Mouse (Mus musculus): ENCODE measurements around the gene Mylk4. TPM values are rescaled to one million over a fixed set of nuclear protein-coding genes. Genes with fewer than 3 reads are reported as not detected.

The Mylk4 gene
- polyA plus RNA-seq, 1 experiment from 2014 or later = 0.34 TPM

DNA sequence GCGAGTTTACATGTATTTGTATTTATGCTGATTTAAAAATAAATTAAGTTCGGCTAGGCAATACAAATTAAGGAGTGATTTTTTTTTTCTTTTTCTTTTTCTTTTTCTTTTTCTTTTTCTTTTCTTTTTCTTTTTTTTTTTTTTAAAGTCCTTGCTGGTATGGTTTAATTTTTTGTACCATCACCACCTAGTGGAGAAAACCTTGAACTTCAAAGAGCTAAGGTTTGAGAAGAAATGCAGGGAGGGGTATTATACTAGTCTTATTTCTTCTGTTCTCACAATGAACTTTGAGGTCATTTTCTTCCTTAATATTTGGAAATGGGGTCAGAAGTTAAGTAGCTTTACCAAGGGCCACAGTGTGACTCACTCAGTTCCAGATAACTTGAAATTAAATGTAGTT is 15.4 kb upstream of the Mylk4 start:
- no peaks in the 10 kb centered on the region for H3K36me3 ChIP-seq (ENCODE audit: insufficient read depth, low read length)
- H3K4me1 ChIP-seq (ENCODE audit: insufficient read depth, low read length) = peaks cover 19% of the 10 kb centered on the region
- no peak overlapping the region for H3K9ac ChIP-seq (replicated peaks; ENCODE audit: low read length)
- no peak overlapping the region for H3K27ac ChIP-seq (ENCODE audit: low read length)
- H3K9me3 ChIP-seq (ENCODE audit: low read length) = no peaks in the 10 kb centered on the region
- no peak for ATAC-seq (ENCODE audit: low FRiP score, low TSS enrichment)
- 63% methylated on average over 2 of the region's 2 CpGs for WGBS
- no peak overlapping the region for H3K4me2 ChIP-seq (replicated peaks; ENCODE audit: low read depth, low read length)
- H3K4me3 ChIP-seq (ENCODE audit: low read length) = no peak overlapping the region
- no peaks in the 10 kb centered on the region for H3K27me3 ChIP-seq (ENCODE audit: insufficient read depth, low read length)

DNA sequence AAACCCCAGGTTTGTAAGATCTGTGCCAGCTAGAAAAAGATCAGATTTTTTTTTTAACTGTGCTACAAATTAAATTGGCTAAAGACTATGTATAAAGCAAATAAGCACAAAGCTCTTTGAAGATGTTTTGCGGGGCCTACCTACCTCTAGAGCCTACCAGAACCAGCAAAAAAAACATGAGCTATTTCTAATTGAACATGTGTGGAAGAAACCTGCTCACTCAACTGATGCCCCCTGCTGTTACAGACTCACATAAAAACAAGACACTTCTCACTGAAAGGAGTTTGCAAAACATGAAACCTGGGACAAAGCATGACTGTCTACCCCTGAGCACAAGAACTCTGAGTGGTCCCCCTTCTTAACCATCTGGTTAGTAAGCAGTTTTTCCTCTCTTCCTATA is 13.3 kb upstream of the Mylk4 start:
- Histone ChIP-seq H3K4me3 (ENCODE audit: low read length) (no peak overlapping the region), H3K27ac (ENCODE audit: low read length) (no peak overlapping the region), H3K4me2 (replicated peaks; ENCODE audit: low read depth, low read length) (no peak overlapping the region), H3K36me3 (ENCODE audit: insufficient read depth, low read length) (no peaks in the 10 kb centered on the region), H3K27me3 (ENCODE audit: insufficient read depth, low read length) (no peaks in the 10 kb centered on the region), H3K9ac (replicated peaks; ENCODE audit: low read length) (no peak overlapping the region), H3K9me3 (ENCODE audit: low read length) (no peaks in the 10 kb centered on the region), H3K4me1 (ENCODE audit: insufficient read depth, low read length) (peaks cover 6% of the 10 kb centered on the region)
- 87% methylated on average over 1 of the region's 1 CpGs for WGBS
- no peak for ATAC-seq (ENCODE audit: low FRiP score, low TSS enrichment)

DNA sequence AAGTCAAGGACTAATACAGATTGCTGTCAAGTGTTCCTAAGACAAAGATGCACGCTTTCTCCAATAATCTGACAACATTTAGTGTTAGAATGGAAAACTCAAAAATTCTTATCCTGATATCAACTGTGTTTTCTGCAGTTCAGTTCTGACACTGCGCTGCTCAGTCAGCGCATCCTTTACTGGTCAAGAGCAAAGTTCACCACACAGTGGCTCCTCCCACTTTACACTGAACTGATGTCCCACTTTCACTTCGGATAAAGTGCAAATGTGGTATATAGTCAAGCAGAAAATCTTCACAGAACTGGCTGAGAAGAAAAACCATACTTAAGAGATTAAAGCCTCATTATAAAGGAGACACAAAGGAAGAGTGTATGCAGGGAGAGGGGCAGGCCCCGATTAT is 11.4 kb upstream of the Mylk4 start:
- Histone ChIP-seq H3K4me2 (replicated peaks; ENCODE audit: low read depth, low read length) (no peak overlapping the region), H3K9me3 (ENCODE audit: low read length) (no peaks in the 10 kb centered on the region), H3K4me1 (ENCODE audit: insufficient read depth, low read length) (no peaks in the 10 kb centered on the region), H3K27ac (ENCODE audit: low read length) (no peak overlapping the region), H3K36me3 (ENCODE audit: insufficient read depth, low read length) (no peaks in the 10 kb centered on the region), H3K4me3 (ENCODE audit: low read length) (no peak overlapping the region), H3K27me3 (ENCODE audit: insufficient read depth, low read length) (no peaks in the 10 kb centered on the region), H3K9ac (replicated peaks; ENCODE audit: low read length) (no peak overlapping the region)
- ATAC-seq (ENCODE audit: low FRiP score, low TSS enrichment) = no peak
- WGBS = 87% methylated on average over 5 of the region's 5 CpGs

DNA sequence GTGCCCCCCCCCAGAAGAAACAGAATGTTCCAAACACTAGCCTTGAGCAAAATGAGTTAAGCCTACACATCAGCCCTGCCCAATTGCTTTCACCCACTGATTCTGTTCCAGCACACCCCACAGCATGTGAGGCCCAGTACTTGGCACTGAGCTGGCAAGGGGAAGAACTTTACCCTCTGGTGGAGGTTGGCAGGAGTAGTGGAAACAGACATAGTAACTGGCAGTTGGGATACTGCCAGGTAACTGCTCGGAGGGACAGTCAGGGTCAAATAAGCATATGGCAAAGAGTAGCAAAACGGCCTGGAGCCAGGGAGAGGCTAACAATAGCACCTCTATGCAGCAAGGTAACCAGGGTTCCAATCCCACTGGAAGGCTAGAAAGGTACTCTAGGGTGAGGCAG is 10.9 kb upstream of the Mylk4 start:
- Histone ChIP-seq H3K4me1 (ENCODE audit: insufficient read depth, low read length) (no peaks in the 10 kb centered on the region), H3K27me3 (ENCODE audit: insufficient read depth, low read length) (no peaks in the 10 kb centered on the region), H3K4me3 (ENCODE audit: low read length) (no peak overlapping the region), H3K9me3 (ENCODE audit: low read length) (no peaks in the 10 kb centered on the region), H3K27ac (ENCODE audit: low read length) (no peak overlapping the region), H3K4me2 (replicated peaks; ENCODE audit: low read depth, low read length) (no peak overlapping the region), H3K9ac (replicated peaks; ENCODE audit: low read length) (no peak overlapping the region), H3K36me3 (ENCODE audit: insufficient read depth, low read length) (no peaks in the 10 kb centered on the region)
- ATAC-seq (ENCODE audit: low FRiP score, low TSS enrichment) = no peak
- 76% methylated on average over 2 of the region's 2 CpGs for WGBS

DNA sequence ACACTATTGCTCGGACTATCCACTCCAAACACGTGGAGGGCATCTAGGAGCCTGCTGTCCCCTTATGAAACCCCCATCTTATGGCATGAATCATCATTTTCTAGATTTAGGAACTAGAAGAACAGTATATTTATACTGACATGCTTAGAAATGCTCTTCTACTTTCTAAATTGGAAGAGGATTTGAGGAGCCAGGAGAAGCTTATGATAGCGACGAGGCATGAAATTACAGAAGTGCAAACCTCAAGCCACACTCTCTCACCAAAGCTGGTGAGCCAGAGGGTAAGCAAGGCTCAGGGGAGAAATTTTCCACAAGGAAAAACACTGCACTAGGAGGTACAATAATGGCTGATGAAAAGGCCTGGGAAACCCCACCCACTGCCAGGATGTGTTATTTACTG is 6.0 kb upstream of the Mylk4 start:
- WGBS = 79% methylated on average over 4 of the region's 4 CpGs

DNA sequence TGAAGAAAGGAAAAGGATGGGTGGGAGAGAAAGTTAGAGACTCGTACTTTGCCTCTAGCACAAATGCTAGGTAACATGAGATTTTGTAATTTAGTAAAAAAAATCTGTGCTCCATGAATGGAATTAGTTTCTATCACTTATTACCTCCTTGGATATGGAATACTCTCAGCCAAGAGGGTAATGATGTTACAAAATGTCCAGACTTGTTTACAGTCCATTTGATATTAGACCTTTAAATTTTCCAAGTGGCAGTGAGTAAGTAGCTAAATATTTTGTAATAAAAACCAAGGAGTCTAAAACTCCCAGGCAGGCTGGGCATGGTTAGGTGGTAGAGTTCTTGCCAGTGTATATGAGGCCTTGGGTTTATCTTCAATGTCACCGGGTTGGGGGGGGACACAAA is 3.8 kb upstream of the Mylk4 start:
- 59% methylated on average over 2 of the region's 2 CpGs for WGBS
- no peaks in the 10 kb centered on the region for H3K4me1 ChIP-seq (ENCODE audit: insufficient read depth, low read length)
- no peak for ATAC-seq (ENCODE audit: low FRiP score, low TSS enrichment)

More for the DNA sequence above, 6.0 kb upstream of the Mylk4 start:
- no peak overlapping the region for H3K4me2 ChIP-seq (replicated peaks; ENCODE audit: low read depth, low read length)
- H3K4me1 ChIP-seq (ENCODE audit: insufficient read depth, low read length) = no peaks in the 10 kb centered on the region
- H3K9me3 ChIP-seq (ENCODE audit: low read length) = no peaks in the 10 kb centered on the region
- no peaks in the 10 kb centered on the region for H3K27me3 ChIP-seq (ENCODE audit: insufficient read depth, low read length)
- no peak overlapping the region for H3K9ac ChIP-seq (replicated peaks; ENCODE audit: low read length)
- no peak overlapping the region for H3K27ac ChIP-seq (ENCODE audit: low read length)
- no peaks in the 10 kb centered on the region for H3K36me3 ChIP-seq (ENCODE audit: insufficient read depth, low read length)
- ATAC-seq (ENCODE audit: low FRiP score, low TSS enrichment) = no peak
- H3K4me3 ChIP-seq (ENCODE audit: low read length) = no peak overlapping the region

DNA sequence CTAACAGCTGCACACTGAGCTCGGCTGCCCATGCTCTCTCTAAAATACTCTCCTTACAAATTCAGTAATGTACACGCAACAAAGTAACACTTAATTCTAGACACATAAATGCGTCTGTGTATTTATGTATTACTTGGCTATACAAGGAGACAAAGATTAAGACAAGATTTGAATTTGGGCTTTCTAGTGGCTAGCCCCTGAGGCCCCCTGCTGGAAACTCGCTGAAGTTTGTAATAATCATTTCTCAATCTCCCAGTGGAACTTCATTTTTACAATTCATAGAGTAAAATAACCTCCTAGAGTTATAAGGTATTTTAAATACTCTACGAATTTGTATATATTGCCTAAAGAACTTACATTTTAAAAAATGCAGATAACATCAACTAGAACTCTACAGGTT is 699 bp downstream of the Mylk4 start:
- no peaks in the 10 kb centered on the region for H3K27me3 ChIP-seq (ENCODE audit: insufficient read depth, low read length)
- no peaks in the 10 kb centered on the region for H3K36me3 ChIP-seq (ENCODE audit: insufficient read depth, low read length)
- no peaks in the 10 kb centered on the region for H3K9me3 ChIP-seq (ENCODE audit: low read length)
- no peak overlapping the region for H3K9ac ChIP-seq (replicated peaks; ENCODE audit: low read length)
- H3K4me2 ChIP-seq (replicated peaks; ENCODE audit: low read depth, low read length) = no peak overlapping the region
- H3K4me3 ChIP-seq (ENCODE audit: low read length) = no peak overlapping the region
- H3K27ac ChIP-seq (ENCODE audit: low read length) = no peak overlapping the region
- no peaks in the 10 kb centered on the region for H3K4me1 ChIP-seq (ENCODE audit: insufficient read depth, low read length)
- no peak for ATAC-seq (ENCODE audit: low FRiP score, low TSS enrichment)
- 60% methylated on average over 5 of the region's 5 CpGs for WGBS

More for the DNA sequence above, 3.8 kb upstream of the Mylk4 start:
- H3K27ac ChIP-seq (ENCODE audit: low read length) = no peak overlapping the region
- H3K9ac ChIP-seq (replicated peaks; ENCODE audit: low read length) = no peak overlapping the region
- H3K9me3 ChIP-seq (ENCODE audit: low read length) = no peaks in the 10 kb centered on the region
- H3K4me3 ChIP-seq (ENCODE audit: low read length) = no peak overlapping the region
- no peaks in the 10 kb centered on the region for H3K27me3 ChIP-seq (ENCODE audit: insufficient read depth, low read length)
- no peak overlapping the region for H3K4me2 ChIP-seq (replicated peaks; ENCODE audit: low read depth, low read length)
- no peaks in the 10 kb centered on the region for H3K36me3 ChIP-seq (ENCODE audit: insufficient read depth, low read length)

DNA sequence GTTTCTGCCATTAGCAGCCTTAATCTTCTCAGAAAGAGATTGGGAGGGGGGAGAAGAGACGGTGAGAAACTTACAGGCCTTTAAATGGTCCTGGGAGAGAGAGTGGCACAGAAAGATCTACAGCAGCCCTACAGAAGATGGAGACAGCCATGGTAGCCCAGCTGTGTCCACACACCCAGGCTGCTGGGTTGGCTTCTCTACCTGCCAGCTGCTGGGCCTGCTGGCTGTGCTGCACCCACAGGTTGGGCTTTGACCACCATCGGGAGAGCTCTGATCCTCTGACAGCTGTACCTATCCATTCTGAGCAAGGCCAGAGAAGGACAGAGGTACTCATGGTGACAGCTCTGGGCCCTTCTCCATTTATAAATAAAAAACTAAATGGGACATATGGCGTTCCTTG is 4.9 kb downstream of the Mylk4 start:
- no peaks in the 10 kb centered on the region for H3K36me3 ChIP-seq (ENCODE audit: insufficient read depth, low read length)
- no peak overlapping the region for H3K9ac ChIP-seq (replicated peaks; ENCODE audit: low read length)
- H3K4me2 ChIP-seq (replicated peaks; ENCODE audit: low read depth, low read length) = no peak overlapping the region
- no peaks in the 10 kb centered on the region for H3K9me3 ChIP-seq (ENCODE audit: low read length)
- H3K27me3 ChIP-seq (ENCODE audit: insufficient read depth, low read length) = no peaks in the 10 kb centered on the region
- H3K4me1 ChIP-seq (ENCODE audit: insufficient read depth, low read length) = no peaks in the 10 kb centered on the region
- no peak overlapping the region for H3K27ac ChIP-seq (ENCODE audit: low read length)
- no peak for ATAC-seq (ENCODE audit: low FRiP score, low TSS enrichment)
- H3K4me3 ChIP-seq (ENCODE audit: low read length) = no peak overlapping the region
- 60% methylated on average over 3 of the region's 3 CpGs for WGBS

DNA sequence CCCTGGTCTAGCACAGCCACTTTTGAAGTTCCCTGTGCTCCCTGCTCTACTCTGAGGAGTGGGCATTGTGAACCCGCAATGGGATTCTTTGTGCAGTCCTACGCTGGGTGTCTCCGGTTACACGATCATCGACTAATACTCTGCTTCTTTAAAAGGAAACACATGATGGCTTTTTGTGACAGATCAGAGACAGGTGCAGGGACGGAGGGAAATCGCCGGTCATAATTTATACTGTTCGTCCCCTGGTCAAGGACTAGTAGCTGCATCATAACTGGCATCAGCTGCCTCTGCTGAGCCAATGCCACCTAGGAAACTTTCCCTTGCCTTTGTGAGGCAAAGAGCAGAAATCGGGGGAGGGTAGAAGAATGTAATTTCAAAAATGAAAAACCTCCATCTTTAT is 7.4 kb downstream of the Mylk4 start:
- H3K4me1 ChIP-seq (ENCODE audit: insufficient read depth, low read length) = no peaks in the 10 kb centered on the region
- 80% methylated on average over 10 of the region's 10 CpGs for WGBS
- H3K4me3 ChIP-seq (ENCODE audit: low read length) = no peak overlapping the region
- H3K9me3 ChIP-seq (ENCODE audit: low read length) = no peaks in the 10 kb centered on the region
- no peak for ATAC-seq (ENCODE audit: low FRiP score, low TSS enrichment)
- no peak overlapping the region for H3K9ac ChIP-seq (replicated peaks; ENCODE audit: low read length)
- no peak overlapping the region for H3K27ac ChIP-seq (ENCODE audit: low read length)
- no peak overlapping the region for H3K4me2 ChIP-seq (replicated peaks; ENCODE audit: low read depth, low read length)
- H3K27me3 ChIP-seq (ENCODE audit: insufficient read depth, low read length) = no peaks in the 10 kb centered on the region
- H3K36me3 ChIP-seq (ENCODE audit: insufficient read depth, low read length) = no peaks in the 10 kb centered on the region

DNA sequence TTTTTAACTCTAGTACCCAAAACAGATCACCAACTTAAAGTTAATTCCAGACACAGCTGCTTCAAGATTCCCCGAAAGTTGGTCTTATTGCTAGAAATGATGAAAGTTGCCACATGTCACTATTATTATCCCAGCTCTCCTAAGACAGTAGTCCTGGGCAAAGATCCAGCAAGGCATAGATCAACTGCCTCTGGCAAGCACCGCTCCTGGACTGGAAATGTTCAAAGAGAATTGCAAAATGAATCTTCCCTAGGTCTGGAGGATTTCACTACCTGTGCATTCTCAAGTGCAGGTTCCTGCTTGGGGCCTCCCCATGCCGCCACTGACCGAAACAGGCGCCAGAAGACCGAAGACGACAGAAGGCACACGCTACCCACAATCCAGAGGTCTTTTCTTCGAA is 7.9 kb downstream of the Mylk4 start:
- Histone ChIP-seq H3K4me3 (ENCODE audit: low read length) (no peak overlapping the region), H3K9me3 (ENCODE audit: low read length) (no peaks in the 10 kb centered on the region), H3K27me3 (ENCODE audit: insufficient read depth, low read length) (no peaks in the 10 kb centered on the region), H3K9ac (replicated peaks; ENCODE audit: low read length) (no peak overlapping the region), H3K27ac (ENCODE audit: low read length) (no peak overlapping the region), H3K4me1 (ENCODE audit: insufficient read depth, low read length) (no peaks in the 10 kb centered on the region), H3K36me3 (ENCODE audit: insufficient read depth, low read length) (no peaks in the 10 kb centered on the region), H3K4me2 (replicated peaks; ENCODE audit: low read depth, low read length) (no peak overlapping the region)
- no peak for ATAC-seq (ENCODE audit: low FRiP score, low TSS enrichment)
- WGBS = 90% methylated on average over 9 of the region's 9 CpGs

DNA sequence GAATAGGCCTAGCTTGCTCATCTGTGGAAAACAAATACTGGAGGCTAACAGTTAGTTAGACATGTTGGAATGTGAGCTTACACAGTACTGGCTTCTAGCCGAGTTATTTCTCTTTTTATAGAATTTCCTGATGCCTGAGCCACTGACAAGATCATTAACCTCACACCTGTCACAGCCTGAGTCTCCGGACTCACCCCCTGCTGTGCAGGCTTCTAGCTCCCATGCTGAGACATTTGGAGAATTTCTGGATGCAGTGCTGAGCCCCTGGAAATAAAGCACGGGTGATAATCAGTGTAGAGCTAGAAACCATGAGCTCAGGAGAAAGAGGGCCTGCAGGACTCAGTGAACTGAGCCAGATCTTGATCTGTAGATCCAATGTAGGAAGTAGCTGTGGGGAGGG is 13.8 kb downstream of the Mylk4 start:
- no peak overlapping the region for H3K27ac ChIP-seq (ENCODE audit: low read length)
- 0 out of 2 replicates have a peak, but pooled peaks cover 2% of the 10 kb centered on the region for H3K4me1 ChIP-seq (ENCODE audit: insufficient read depth, low read length)
- ATAC-seq (ENCODE audit: low FRiP score, low TSS enrichment) = no peak
- no peaks in the 10 kb centered on the region for H3K27me3 ChIP-seq (ENCODE audit: insufficient read depth, low read length)
- no peaks in the 10 kb centered on the region for H3K36me3 ChIP-seq (ENCODE audit: insufficient read depth, low read length)
- no peak overlapping the region for H3K4me2 ChIP-seq (replicated peaks; ENCODE audit: low read depth, low read length)
- no peaks in the 10 kb centered on the region for H3K9me3 ChIP-seq (ENCODE audit: low read length)
- 18% methylated on average over 3 of the region's 3 CpGs for WGBS
- H3K4me3 ChIP-seq (ENCODE audit: low read length) = no peak overlapping the region
- H3K9ac ChIP-seq (replicated peaks; ENCODE audit: low read length) = no peak overlapping the region

All from kidney, embryonic 16.5 days (tissue).